Mouse (Mus musculus) MEL (cell line): ENCODE data around the gene Qdpr. TPM values are rescaled to one million over a fixed set of nuclear protein-coding genes. Genes with fewer than 3 reads are reported as not detected.

Source experiments
- DNase-seq: peaks from one replicate; pipeline ENCODE4 v3.0.0; 2011; ENCODE audit warnings: low read depth, low spot score
- H3K27ac ChIP-seq: 2 replicates; pipeline ENCODE4 v1.5.1; 2012; ENCODE audit warnings: low read depth, mild to moderate bottlenecking, control low read depth, low read length, moderate library complexity; ENCODE audit not compliant: control insufficient read depth
- H3K27me3 ChIP-seq, 2 experiments: fragments of 150-350 bp in 1 of 2; sonication (generic) in 1 of 2; 2 replicates each; pipeline ENCODE4 v1.6.1; 2012; ENCODE audit warnings: low read length in 2 of 2, mild to moderate bottlenecking in 2 of 2, improper control_type of control experiment in 1 of 2, moderate library complexity in 1 of 2; ENCODE audit not compliant: insufficient read depth in 2 of 2, control insufficient read depth in 1 of 2
- H3K36me3 ChIP-seq, 2 experiments: 2 replicates each; pipeline ENCODE4 v1.6.1; 2012 to 2014; ENCODE audit warnings: low read length in 2 of 2, improper control_type of control experiment in 1 of 2, inconsistent platforms in 1 of 2, mild to moderate bottlenecking in 1 of 2; ENCODE audit not compliant: insufficient read depth in 2 of 2, control insufficient read depth in 1 of 2
- H3K4me1 ChIP-seq, 2 experiments: fragments of 150-350 bp in 1 of 2; sonication (generic) in 1 of 2; 2 replicates each; pipeline ENCODE4 v1.6.1; 2012; ENCODE audit warnings: low read length in 2 of 2, improper control_type of control experiment in 1 of 2, mild to moderate bottlenecking in 1 of 2; ENCODE audit not compliant: insufficient read depth in 2 of 2, control insufficient read depth in 1 of 2
- H3K4me3 ChIP-seq, 2 experiments: fragments of 150-350 bp in 1 of 2; sonication (generic) in 1 of 2; 2 replicates each; pipeline ENCODE4 v1.5.1; 2012; ENCODE audit warnings: low read depth in 2 of 2, low read length in 2 of 2, mild to moderate bottlenecking in 2 of 2, moderate library complexity in 2 of 2, control low read depth in 1 of 2, improper control_type of control experiment in 1 of 2; ENCODE audit not compliant: control insufficient read depth in 1 of 2, insufficient read depth in 1 of 2
- H3K79me2 ChIP-seq: 2 replicates; pipeline ENCODE4 v1.6.1; 2012; ENCODE audit warnings: mild to moderate bottlenecking, low read length, moderate library complexity; ENCODE audit not compliant: control insufficient read depth, poor library complexity, insufficient read depth
- H3K9ac ChIP-seq: 2 replicates; pipeline ENCODE4 v1.6.1; 2012; ENCODE audit warnings: low read depth, mild to moderate bottlenecking, control low read depth, low read length, moderate library complexity; ENCODE audit not compliant: control insufficient read depth, poor library complexity, severe bottlenecking
- H3K9me3 ChIP-seq: fragments of 150-350 bp; sonication (generic); replicated peaks from 2 replicates; pipeline ENCODE4 v1.6.1; 2012; ENCODE audit warnings: mild to moderate bottlenecking, low read length, improper control_type of control experiment, moderate library complexity; ENCODE audit not compliant: insufficient read depth
- CTCF ChIP-seq, 3 experiments: IDR thresholded peaks in 2 of 3; conservative IDR thresholded peaks in 1 of 3; 2 replicates each; pipeline ENCODE4 v1.5.1; 2011 to 2012; ENCODE audit warnings: low read length in 3 of 3, low read depth in 2 of 3, mild to moderate bottlenecking in 2 of 3, improper control_type of control experiment in 1 of 3, inconsistent platforms in 1 of 3, mixed read lengths in 1 of 3, moderate library complexity in 1 of 3; ENCODE audit not compliant: control insufficient read depth in 1 of 3, insufficient read depth in 1 of 3, poor library complexity in 1 of 3, severe bottlenecking in 1 of 3
- E2F4 ChIP-seq: IDR thresholded peaks from 2 replicates; pipeline ENCODE4 v1.6.1; 2011; ENCODE audit warnings: low read depth, low read length, improper control_type of control experiment, borderline replicate concordance
- ELF1 ChIP-seq: IDR thresholded peaks from 2 replicates; pipeline ENCODE4 v1.6.1; 2014; ENCODE audit warnings: low read depth, mild to moderate bottlenecking, inconsistent platforms, low read length, improper control_type of control experiment, moderate library complexity
- EP300 ChIP-seq, 2 experiments: IDR thresholded peaks; 2 replicates each; pipeline ENCODE4 v1.6.1; 2011; ENCODE audit warnings: improper control_type of control experiment in 2 of 2, low read length in 2 of 2, low read depth in 1 of 2, mild to moderate bottlenecking in 1 of 2
- GABPA ChIP-seq: IDR thresholded peaks from 2 replicates; pipeline ENCODE4 v1.6.1; 2012; ENCODE audit warnings: low read depth, mild to moderate bottlenecking, inconsistent platforms, low read length, improper control_type of control experiment, moderate library complexity
- HCFC1 ChIP-seq: IDR thresholded peaks from 2 replicates; pipeline ENCODE4 v1.6.1; 2012; ENCODE audit warnings: low read depth, mild to moderate bottlenecking, inconsistent platforms, low read length, improper control_type of control experiment, moderate library complexity
- JUND ChIP-seq: IDR thresholded peaks from 2 replicates; pipeline ENCODE4 v1.6.1; 2011; ENCODE audit warnings: low read depth, mild to moderate bottlenecking, improper control_type of control experiment, low read length
- MAX ChIP-seq: IDR thresholded peaks from 2 replicates; pipeline ENCODE4 v1.6.1; 2011; ENCODE audit warnings: low read length, improper control_type of control experiment
- MYC ChIP-seq: IDR thresholded peaks from 2 replicates; pipeline ENCODE4 v1.6.1; 2011; ENCODE audit warnings: low read depth, mild to moderate bottlenecking, low read length, improper control_type of control experiment, moderate library complexity
- NRF1 ChIP-seq: IDR thresholded peaks from 2 replicates; pipeline ENCODE4 v1.6.1; 2014; ENCODE audit warnings: low read depth, mild to moderate bottlenecking, inconsistent platforms, low read length, improper control_type of control experiment, moderate library complexity; ENCODE audit not compliant: poor library complexity, insufficient read depth, severe bottlenecking
- POLR2A ChIP-seq, 2 experiments: IDR thresholded peaks; 2 replicates each; pipeline ENCODE4 v1.6.1; 2011 to 2012; ENCODE audit warnings: low read length in 2 of 2, mild to moderate bottlenecking in 2 of 2, control low read depth in 1 of 2, improper control_type of control experiment in 1 of 2, low read depth in 1 of 2, moderate library complexity in 1 of 2; ENCODE audit not compliant: control insufficient read depth in 1 of 2, insufficient read depth in 1 of 2, poor library complexity in 1 of 2
- POLR2AphosphoS2 ChIP-seq: IDR thresholded peaks from 2 replicates; pipeline ENCODE4 v1.6.1; 2011; ENCODE audit warnings: low read length, improper control_type of control experiment
- POLR2AphosphoS5 ChIP-seq: IDR thresholded peaks from 2 replicates; pipeline ENCODE4 v1.6.1; 2012; ENCODE audit warnings: low read depth, borderline replicate concordance, mild to moderate bottlenecking, inconsistent platforms, low read length, moderate library complexity, mixed read lengths
- RAD21 ChIP-seq: IDR thresholded peaks from 2 replicates; pipeline ENCODE4 v1.6.1; 2011; ENCODE audit warnings: mild to moderate bottlenecking, low read depth, low read length, improper control_type of control experiment
- RCOR1 ChIP-seq: IDR thresholded peaks from 2 replicates; pipeline ENCODE4 v1.6.1; 2012; ENCODE audit warnings: low read depth, mild to moderate bottlenecking, inconsistent platforms, low read length, improper control_type of control experiment
- SIN3A ChIP-seq: IDR thresholded peaks from 2 replicates; pipeline ENCODE4 v1.6.1; 2012; ENCODE audit warnings: low read length, improper control_type of control experiment, inconsistent platforms
- SMC3 ChIP-seq: IDR thresholded peaks from 2 replicates; pipeline ENCODE4 v1.6.1; 2011; ENCODE audit warnings: low read depth, low read length, improper control_type of control experiment
- USF1 ChIP-seq: IDR thresholded peaks from 2 replicates; pipeline ENCODE4 v1.6.1; 2014; ENCODE audit warnings: low read depth, mild to moderate bottlenecking, inconsistent platforms, low read length, improper control_type of control experiment, moderate library complexity
- ZC3H11A ChIP-seq: IDR thresholded peaks from 2 replicates; pipeline ENCODE4 v1.6.1; 2012; ENCODE audit warnings: low read depth, mild to moderate bottlenecking, inconsistent platforms, low read length, improper control_type of control experiment
- ZKSCAN1 ChIP-seq: IDR thresholded peaks from 2 replicates; pipeline ENCODE4 v1.6.1; 2012; ENCODE audit warnings: low read depth, mild to moderate bottlenecking, inconsistent platforms, low read length, improper control_type of control experiment, moderate library complexity
- polyA plus RNA-seq, 2 experiments: library from polyadenylated mRNA; stranded (reverse) in 1 of 2; unstranded in 1 of 2; fragments of >175 nt in 1 of 2; fragments of >200 nt in 1 of 2; gene quantifications; 2 replicates each; pipeline versions ENCODE4 v1.2.1 to v1.2.4; 2012; ENCODE audit warnings: low replicate concordance in 2 of 2, low read depth in 1 of 2; ENCODE audit not compliant: insufficient read length in 2 of 2, insufficient read depth in 1 of 2, missing spikeins in 1 of 2
- total RNA-seq: library from RNA; depleted of rRNA; stranded (reverse); fragments of 300-350 nt; gene quantifications from 2 replicates; pipeline ENCODE4 v1.2.3, GENCODE M21; 2012

Qdpr gene
- total and polyA plus RNA-seq, 3 experiments = 119 to 226 TPM; not detected in 1

DNA sequence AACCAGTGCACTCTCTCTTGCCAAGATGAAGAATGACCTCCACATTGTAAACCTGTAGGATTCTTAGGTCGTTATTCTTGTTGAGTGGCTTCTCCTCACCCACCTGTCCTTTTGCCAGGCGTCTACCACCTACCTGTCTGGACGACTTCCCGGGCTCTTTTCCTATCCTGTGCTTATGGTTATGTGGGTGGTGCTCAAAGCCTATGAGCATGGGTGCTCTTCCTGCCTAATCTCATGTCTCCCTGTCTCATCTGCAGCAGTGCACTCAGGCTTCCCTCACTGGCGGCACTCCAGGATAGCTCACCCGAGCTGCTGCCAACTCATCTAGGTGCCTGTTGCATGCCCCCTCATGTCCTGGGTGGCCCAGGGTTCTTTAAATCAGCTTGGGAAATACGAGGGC, 27.6 kb upstream of the Qdpr start:
- no peak for DNase-seq
- Histone ChIP-seq H3K4me1 (no peaks in the 10 kb centered on the region), H3K27ac (no peak overlapping the region), H3K9me3 (no peaks in the 10 kb centered on the region), H3K27me3 (peaks cover 1 to 6% of the 10 kb centered on the region in 2 experiments), H3K9ac (no peak overlapping the region)
- TF ChIP-seq RCOR1 (no peak), POLR2A (IDR thresholded peaks at IDR 0.05; ENCODE audit: control insufficient read depth in 1 of 2, insufficient read depth in 1 of 2, low read depth in 1 of 2, low read length in 2 of 2, poor library complexity in 1 of 2) (no peak), MYC (no peak)
- TF ChIP-seq, all 39 proteins: peak for 0
- Histone ChIP-seq H3K4me3 (no peak overlapping the region), H3K36me3 (no peaks in the 10 kb centered on the region), H3K79me2 (no peaks in the 10 kb centered on the region)

GRCm38 (mm10) chr5:45476288-45476687, 26.3 kb upstream of the Qdpr start:
- no peaks in the 10 kb centered on the region for H3K36me3 ChIP-seq
- H3K4me3 ChIP-seq = no peak overlapping the region
- DNase-seq = no peak
- no peak overlapping the region for H3K27ac ChIP-seq
- H3K79me2 ChIP-seq = no peaks in the 10 kb centered on the region
- H3K9me3 ChIP-seq = no peaks in the 10 kb centered on the region
- no peak overlapping the region for H3K9ac ChIP-seq
- TF ChIP-seq MAX = no peak
- TF ChIP-seq E2F4 = no peak
- no peak for TF ChIP-seq ZC3H11A
- no peak for TF ChIP-seq HCFC1
- no peak for TF ChIP-seq SIN3A
- TF ChIP-seq USF1 = no peak
- TF ChIP-seq JUND = no peak
- no peak for TF ChIP-seq CTCF (IDR thresholded peaks at IDR 0.05 in 2 of 3, conservative IDR thresholded peaks at IDR 0.05 in 1 of 3; ENCODE audit: control insufficient read depth in 1 of 3, insufficient read depth in 1 of 3, low read depth in 2 of 3, low read length in 3 of 3, poor library complexity in 1 of 3, severe bottlenecking in 1 of 3)
- TF ChIP-seq ZKSCAN1 = no peak
- TF ChIP-seq ELF1 = no peak
- TF ChIP-seq SMC3 = no peak
- no peak for TF ChIP-seq NRF1
- TF ChIP-seq EP300 (IDR thresholded peaks at IDR 0.05; ENCODE audit: low read depth in 1 of 2, low read length in 2 of 2) = no peak
- TF ChIP-seq GABPA = no peak
- no peak for TF ChIP-seq POLR2AphosphoS2
- no peak for TF ChIP-seq POLR2AphosphoS5
- TF ChIP-seq RAD21 = no peak
- no peak for TF ChIP-seq RCOR1
- H3K27me3 ChIP-seq = peaks cover 0 to 9% of the 10 kb centered on the region in 2 experiments; a peak in 3 of 4 replicates
- H3K4me1 ChIP-seq = no peaks in the 10 kb centered on the region
